Mouse (Mus musculus) gastrocnemius, postnatal 4 days (tissue): Measurements from ENCODE around the gene Cox8a. TPM values are rescaled to one million over a fixed set of nuclear protein-coding genes. Genes with fewer than 3 reads are reported as not detected.
A peak's percentile ranks its signal among the peaks of the same experiment; 100 is the strongest.

Experiments
- DNase-seq, 2 experiments: peaks; one replicate each; pipeline ENCODE4 v3.0.0; 2021 to 2022; ENCODE audit warnings: low spot score in 2 of 2, mixed read lengths in 2 of 2
- total RNA-seq, 2 experiments: library from RNA; stranded (reverse); gene quantifications; 2 replicates each; pipeline ENCODE4 v1.2.3; 2021

Gene Cox8a
- total RNA-seq, 2 experiments from 2014 or later: 437 to 448 TPM

GRCm38 (mm10) chr19:7224253-7224652 lies 6.8 kb upstream of the Cox8a start:
- no peak for DNase-seq

GRCm38 (mm10) chr19:7223488-7223887 lies 6.1 kb upstream of the Cox8a start:
- no peak for DNase-seq

- no peak for DNase-seq
Observed at GRCm38 (mm10) chr19:7222196-7222595, 4.8 kb upstream of the Cox8a start.

- DNase-seq: no peak
Observed at GRCm38 (mm10) chr19:7218753-7219152, 1.3 kb upstream of the Cox8a start.

GRCm38 (mm10) chr19:7217926-7218267 lies 481 bp upstream of the Cox8a start:
- DNase-seq: no peak

- DNase-seq: no peak
Observed at GRCm38 (mm10) chr19:7214484-7214883, 2.9 kb downstream of the Cox8a start.

GRCm38 (mm10) chr19:7213010-7213409 lies 4.4 kb downstream of the Cox8a start:
- no peak for DNase-seq

GRCm38 (mm10) chr19:7212216-7212615 lies 5.2 kb downstream of the Cox8a start:
- no peak for DNase-seq

- no peak for DNase-seq
Observed at GRCm38 (mm10) chr19:7209907-7210646, 7.3 kb downstream of the Cox8a start.

GRCm38 (mm10) chr19:7205753-7206736 lies 11.4 kb downstream of the Cox8a start, which contains the start of gene Otub1:
TSS of gene Otub1 (minus strand) at chr19:7206316.
- peak; percentile 87 to 93 for DNase-seq

GRCm38 (mm10) chr19:7205326-7205725 lies 12.1 kb downstream of the Cox8a start:
- DNase-seq: no peak

GRCm38 (mm10) chr19:7204898-7205297 lies 12.5 kb downstream of the Cox8a start:
- DNase-seq: no peak

GRCm38 (mm10) chr19:7200427-7200826 lies 17.0 kb downstream of the Cox8a start:
- no peak for DNase-seq

- DNase-seq: no peak
Observed at GRCm38 (mm10) chr19:7199089-7199488, 18.3 kb downstream of the Cox8a start.

- DNase-seq: no peak
Observed at GRCm38 (mm10) chr19:7197445-7197844, 20.0 kb downstream of the Cox8a start.

- no peak for DNase-seq
Observed at GRCm38 (mm10) chr19:7196741-7197270, 20.6 kb downstream of the Cox8a start.

- peak; percentile 67 to 72 for DNase-seq
Observed at GRCm38 (mm10) chr19:7195900-7196728, 21.3 kb downstream of the Cox8a start.

GRCm38 (mm10) chr19:7192561-7192967 lies 24.9 kb downstream of the Cox8a start:
- DNase-seq: no peak

- no peak for DNase-seq
Observed at GRCm38 (mm10) chr19:7191639-7192038, 25.8 kb downstream of the Cox8a start.

- no peak for DNase-seq
Observed at GRCm38 (mm10) chr19:7190986-7191385, 26.4 kb downstream of the Cox8a start.

GRCm38 (mm10) chr19:7189026-7189425 lies 28.4 kb downstream of the Cox8a start:
- DNase-seq: no peak
